Mouse (Mus musculus) neural tube, embryonic 11.5 days (tissue): Measurements from ENCODE around the gene Bean1. TPM values are rescaled to one million over a fixed set of nuclear protein-coding genes. Genes with fewer than 3 reads are reported as not detected.
A peak's percentile ranks its signal among the peaks of the same experiment; 100 is the strongest.

ENCODE experiments used
- ATAC-seq: fragments of 200-750 bp; cut with Nextera tagmentation; 2 replicates; pipeline ENCODE4 v1.8.0; 2017; ENCODE audit warnings: moderate number of reproducible peaks, mild to moderate bottlenecking, moderate TSS enrichment, moderate library complexity; ENCODE audit not compliant: insufficient read depth, low FRiP score, low TSS enrichment
- DNase-seq: peaks from one replicate; pipeline ENCODE4 v3.0.0-alpha.2; 2015; ENCODE audit warnings: low spot score
- H3K27ac ChIP-seq: fragments of 300-500 bp; sonication (generic); 2 replicates; pipeline ENCODE4 v1.5.1; 2014; ENCODE audit warnings: low read depth, mild to moderate bottlenecking, low read length
- H3K27me3 ChIP-seq: fragments of 300-500 bp; sonication (generic); 2 replicates; pipeline ENCODE4 v1.6.1; 2014; ENCODE audit warnings: mild to moderate bottlenecking, low read length, mixed read lengths; ENCODE audit not compliant: control insufficient read depth, insufficient read depth
- H3K36me3 ChIP-seq: fragments of 300-500 bp; sonication (generic); 2 replicates; pipeline ENCODE4 v1.6.1; 2014; ENCODE audit warnings: mild to moderate bottlenecking, low read length, moderate library complexity, mixed read lengths; ENCODE audit not compliant: control insufficient read depth, insufficient read depth
- H3K4me1 ChIP-seq: fragments of 300-500 bp; sonication (generic); 2 replicates; pipeline ENCODE4 v1.6.1; 2014; ENCODE audit warnings: low read length, mixed read lengths; ENCODE audit not compliant: control insufficient read depth, insufficient read depth
- H3K4me2 ChIP-seq: fragments of 300-500 bp; sonication (generic); 2 replicates; pipeline ENCODE4 v1.6.1; 2014; ENCODE audit warnings: low read depth, mild to moderate bottlenecking, moderate library complexity
- H3K4me3 ChIP-seq: fragments of 300-500 bp; sonication (generic); 2 replicates; pipeline ENCODE4 v1.5.1; 2014; ENCODE audit warnings: low read depth, low read length
- H3K9ac ChIP-seq: fragments of 300-500 bp; sonication (generic); 2 replicates; pipeline ENCODE4 v1.6.1; 2014; ENCODE audit warnings: mild to moderate bottlenecking, low read length
- H3K9me3 ChIP-seq: fragments of 300-500 bp; sonication (generic); 2 replicates; pipeline ENCODE4 v1.6.1; 2016; ENCODE audit warnings: low read length; ENCODE audit not compliant: control insufficient read depth
- WGBS: fragments of 180-500 bp; shearing (Covaris S2); extraction: QIAGEN DNeasy Blood & Tissue Kit; methylation state at CpG from one replicate; pipeline ENCODE4 v1.1.7; 2014; 5-methylcytosine and 5-hydroxymethylcytosine counted together
- polyA plus RNA-seq: library from polyadenylated mRNA; unstranded; fragments of >200 nt; fragmentation: Nextera tagmentation; extraction: Ambion mirVana; gene quantifications from 2 replicates; pipeline ENCODE4 v1.2.1, GENCODE M21; 2014

Bean1 gene
- polyA plus RNA-seq, 1 experiment from 2014 or later = 1.7 TPM

- ATAC-seq (no peak), DNase-seq (no peak)
- H3K27ac ChIP-seq = no peak overlapping the region
- H3K9me3 ChIP-seq = no peaks in the 10 kb centered on the region
- no peaks in the 10 kb centered on the region for H3K27me3 ChIP-seq
- no peaks in the 10 kb centered on the region for H3K4me1 ChIP-seq
- WGBS = 93% methylated on average over 2 of the region's 2 CpGs
- H3K4me2 ChIP-seq = no peak overlapping the region
- no peak overlapping the region for H3K4me3 ChIP-seq
- H3K9ac ChIP-seq = no peak overlapping the region
- H3K36me3 ChIP-seq = no peaks in the 10 kb centered on the region
Observed at GRCm38 (mm10) chr8:104147947-104148346, 22.3 kb upstream of the Bean1 start.

GRCm38 (mm10) chr8:104160731-104161130 is 9.5 kb upstream of the Bean1 start:
- no peak for ATAC-seq
- Histone ChIP-seq H3K27ac (no peak overlapping the region), H3K9me3 (no peaks in the 10 kb centered on the region), H3K9ac (no peak overlapping the region), H3K36me3 (no peaks in the 10 kb centered on the region), H3K4me3 (no peak overlapping the region), H3K4me1 (no peaks in the 10 kb centered on the region), H3K4me2 (no peak overlapping the region), H3K27me3 (no peaks in the 10 kb centered on the region)
- DNase-seq = no peak
- 71% methylated on average over 5 of the region's 5 CpGs for WGBS

GRCm38 (mm10) chr8:104169461-104169860 is 781 bp upstream of the Bean1 start:
- no peak overlapping the region for H3K4me3 ChIP-seq
- ATAC-seq (no peak), DNase-seq (no peak)
- 74% methylated on average over 3 of the region's 3 CpGs for WGBS
- no peak overlapping the region for H3K9ac ChIP-seq
- no peaks in the 10 kb centered on the region for H3K9me3 ChIP-seq
- peaks cover 2% of the 10 kb centered on the region; the same call in 1 of the 2 replicates for H3K4me1 ChIP-seq
- H3K27me3 ChIP-seq = peaks cover 33% of the 10 kb centered on the region
- no peak overlapping the region for H3K4me2 ChIP-seq
- H3K36me3 ChIP-seq = no peaks in the 10 kb centered on the region
- no peak overlapping the region for H3K27ac ChIP-seq

GRCm38 (mm10) chr8:104171050-104171620 is 893 bp downstream of the Bean1 start:
- Histone ChIP-seq H3K4me3 (peak overlapping the region; percentile 68), H3K4me2 (peak overlapping the region; percentile 97), H3K27ac (peak overlapping the region; percentile 34; the same call in 1 of the 2 replicates), H3K36me3 (no peaks in the 10 kb centered on the region), H3K9me3 (no peaks in the 10 kb centered on the region), H3K9ac (peak overlapping the region; percentile 79), H3K27me3 (peaks cover 33% of the 10 kb centered on the region), H3K4me1 (peaks cover 2% of the 10 kb centered on the region; the same call in 1 of the 2 replicates)
- DNase-seq (no peak), ATAC-seq (peak; percentile 25)
- WGBS = 5% methylated on average over 32 of the region's 32 CpGs

- no peak overlapping the region for H3K4me3 ChIP-seq
- no peaks in the 10 kb centered on the region for H3K9me3 ChIP-seq
- DNase-seq (no peak), ATAC-seq (no peak)
- no peak overlapping the region for H3K4me2 ChIP-seq
- peaks cover 33% of the 10 kb centered on the region for H3K27me3 ChIP-seq
- H3K4me1 ChIP-seq = peaks cover 2% of the 10 kb centered on the region; the same call in 1 of the 2 replicates
- no peak overlapping the region for H3K9ac ChIP-seq
- H3K27ac ChIP-seq = no peak overlapping the region
- 89% methylated on average over 6 of the region's 6 CpGs for WGBS
- H3K36me3 ChIP-seq = no peaks in the 10 kb centered on the region
Observed at GRCm38 (mm10) chr8:104172420-104172819, 2.2 kb downstream of the Bean1 start.

GRCm38 (mm10) chr8:104175848-104176527 is 5.7 kb downstream of the Bean1 start:
- Histone ChIP-seq H3K4me2 (no peak overlapping the region), H3K27me3 (peaks cover 20% of the 10 kb centered on the region), H3K9me3 (no peaks in the 10 kb centered on the region), H3K36me3 (no peaks in the 10 kb centered on the region), H3K9ac (no peak overlapping the region), H3K27ac (no peak overlapping the region), H3K4me3 (no peak overlapping the region), H3K4me1 (no peaks in the 10 kb centered on the region)
- 75% methylated on average over 8 of the region's 8 CpGs for WGBS
- DNase-seq (no peak), ATAC-seq (no peak)

- peaks cover 10% of the 10 kb centered on the region for H3K27me3 ChIP-seq
- no peak for ATAC-seq
Observed at GRCm38 (mm10) chr8:104177054-104177453, 6.8 kb downstream of the Bean1 start.

GRCm38 (mm10) chr8:104184905-104185304 is 14.7 kb downstream of the Bean1 start:
- Histone ChIP-seq H3K9me3 (no peaks in the 10 kb centered on the region), H3K27ac (no peak overlapping the region), H3K4me1 (no peaks in the 10 kb centered on the region), H3K9ac (no peak overlapping the region), H3K4me2 (no peak overlapping the region), H3K27me3 (no peaks in the 10 kb centered on the region), H3K4me3 (no peak overlapping the region), H3K36me3 (no peaks in the 10 kb centered on the region)
- ATAC-seq (no peak; the same call in 1 of the 2 replicates), DNase-seq (no peak)
- WGBS = 38% methylated on average over 6 of the region's 6 CpGs

More at GRCm38 (mm10) chr8:104177054-104177453, 6.8 kb downstream of the Bean1 start:
- Histone ChIP-seq H3K36me3 (no peaks in the 10 kb centered on the region), H3K27ac (no peak overlapping the region), H3K4me3 (no peak overlapping the region), H3K4me1 (no peaks in the 10 kb centered on the region), H3K9ac (no peak overlapping the region), H3K9me3 (no peaks in the 10 kb centered on the region), H3K4me2 (no peak overlapping the region)
- WGBS = 81% methylated on average over 4 of the region's 4 CpGs
- no peak for DNase-seq

- no peaks in the 10 kb centered on the region for H3K27me3 ChIP-seq
- WGBS = 94% methylated on average over 4 of the region's 4 CpGs
- DNase-seq = no peak
- no peak for ATAC-seq
- H3K36me3 ChIP-seq = no peaks in the 10 kb centered on the region
- H3K4me3 ChIP-seq = no peak overlapping the region
- peaks cover 3% of the 10 kb centered on the region for H3K4me1 ChIP-seq
- H3K9me3 ChIP-seq = no peaks in the 10 kb centered on the region
- no peak overlapping the region for H3K9ac ChIP-seq
- H3K27ac ChIP-seq = no peak overlapping the region
- H3K4me2 ChIP-seq = no peak overlapping the region
Observed at GRCm38 (mm10) chr8:104186827-104187226, 16.6 kb downstream of the Bean1 start.
